Mouse (Mus musculus): ENCODE measurements around the gene Map1lc3b.

GRCm38 (mm10) chr8:121619401-121619995 lies 29.3 kb downstream of the Map1lc3b start:
- TF ChIP-seq CTCF (IDR thresholded peaks at IDR 0.05; ENCODE audit: low read depth) (no peak), EP300 (optimal IDR thresholded peaks at IDR 0.05) (no peak)
